Mouse (Mus musculus) kidney, postnatal 14 days (tissue): ENCODE data around the gene Clstn3.
"Not testable (repeated sequence)": the region's sequence is repeated elsewhere in the genome, so short reads cannot be mapped to it uniquely, and the experiment has no call there.

Experiments used
- DNase-seq: peaks from one replicate; pipeline ENCODE4 v3.0.0; 2022; ENCODE audit warnings: mixed read lengths

Gene Clstn3

DNA sequence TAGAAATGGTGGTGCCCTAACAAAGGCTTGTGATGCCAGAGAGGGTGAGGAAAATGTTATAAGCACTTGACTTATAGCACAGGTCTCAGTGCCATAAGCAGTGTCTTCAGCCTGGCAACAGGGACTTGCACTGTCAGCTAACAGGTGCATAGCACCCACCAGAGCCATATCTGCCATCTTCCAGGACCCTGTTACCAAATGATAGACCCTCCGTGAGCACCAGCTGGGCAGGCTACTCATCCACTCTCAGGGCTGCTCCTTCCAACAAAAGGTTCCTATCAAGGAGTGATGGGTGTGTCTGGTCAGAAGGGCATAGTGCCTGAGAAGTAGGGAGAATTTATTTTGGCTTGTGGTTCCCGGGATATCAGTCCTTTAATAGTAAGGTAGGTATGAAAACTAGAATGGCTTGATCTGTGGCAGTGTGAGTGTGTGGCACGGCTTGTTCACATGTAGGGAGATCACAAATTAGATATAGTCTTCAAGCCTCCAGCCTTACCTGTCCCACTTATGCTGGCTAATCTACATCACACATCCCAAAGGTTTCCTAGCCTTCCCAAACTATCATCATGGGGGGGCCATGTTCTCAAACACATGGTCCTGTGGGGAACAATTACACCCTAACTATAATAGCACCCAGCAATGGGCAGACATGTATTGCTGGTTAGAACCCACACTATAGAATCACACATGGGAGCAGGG, 14.4 kb upstream of the Clstn3 start:
- DNase-seq: no peak

GRCm38 (mm10) chr6:124477922-124478651, 13.5 kb upstream of the Clstn3 start:
- DNase-seq: peak; percentile 17

- DNase-seq: no peak
Measured at GRCm38 (mm10) chr6:124477221-124477655, 12.6 kb upstream of the Clstn3 start.

GRCm38 (mm10) chr6:124476796-124477195, 12.2 kb upstream of the Clstn3 start:
- no peak for DNase-seq

DNA sequence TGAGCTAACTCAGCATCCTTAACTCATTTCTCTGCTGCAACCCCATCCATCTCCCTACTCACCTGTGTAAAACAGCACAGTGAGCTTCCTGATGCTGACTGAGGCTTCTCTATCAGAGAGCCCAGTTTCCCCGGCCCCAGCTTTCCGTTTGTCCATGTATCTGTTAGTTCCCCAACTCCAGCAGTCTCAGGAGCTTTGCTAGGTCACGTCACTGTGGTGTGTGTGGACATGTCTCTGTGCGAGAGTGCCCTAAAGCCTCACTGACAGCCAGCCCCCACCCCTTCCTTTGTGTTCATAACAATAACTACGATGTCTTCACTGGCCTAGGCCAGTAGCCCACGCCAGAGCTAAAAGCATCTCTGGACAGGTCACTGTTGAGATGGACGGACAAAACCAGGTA, 11.6 kb upstream of the Clstn3 start:
- DNase-seq: no peak

DNA sequence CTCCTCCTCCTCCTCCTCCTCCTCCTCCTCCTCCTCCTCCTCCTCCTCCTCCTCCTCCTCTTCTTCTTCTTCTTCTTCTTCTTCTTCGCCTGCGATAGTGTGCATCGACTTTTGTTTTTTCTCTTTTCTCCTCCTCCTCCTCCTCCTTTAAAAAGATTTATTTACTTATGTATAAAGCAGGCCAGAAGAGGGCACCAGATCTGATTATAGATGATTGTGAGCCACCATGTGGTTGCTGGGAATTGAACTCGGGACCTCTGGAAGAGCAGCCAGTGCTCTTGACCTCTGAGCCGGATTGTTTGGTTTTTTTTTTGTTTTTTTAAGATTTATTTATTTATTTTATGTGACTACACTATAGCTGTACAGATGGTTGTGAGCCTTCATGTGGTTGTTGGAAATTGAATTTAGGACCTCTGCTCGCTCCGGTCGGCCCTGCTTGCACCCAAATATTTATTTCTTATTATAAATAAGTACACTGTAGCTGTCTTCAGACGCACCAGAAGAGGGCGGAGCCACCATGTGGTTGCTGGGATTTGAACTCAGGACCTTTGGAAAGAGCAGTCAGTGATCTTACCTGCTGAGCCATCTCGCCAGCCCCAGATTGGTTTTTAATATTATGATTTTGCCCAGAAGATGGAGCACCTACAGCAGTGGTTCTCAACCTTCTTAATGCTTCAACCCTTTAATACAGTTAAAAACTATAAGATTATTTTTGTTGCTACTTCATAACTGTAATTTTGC, 10.9 kb upstream of the Clstn3 start:
- not testable (repeated sequence) for DNase-seq

DNA sequence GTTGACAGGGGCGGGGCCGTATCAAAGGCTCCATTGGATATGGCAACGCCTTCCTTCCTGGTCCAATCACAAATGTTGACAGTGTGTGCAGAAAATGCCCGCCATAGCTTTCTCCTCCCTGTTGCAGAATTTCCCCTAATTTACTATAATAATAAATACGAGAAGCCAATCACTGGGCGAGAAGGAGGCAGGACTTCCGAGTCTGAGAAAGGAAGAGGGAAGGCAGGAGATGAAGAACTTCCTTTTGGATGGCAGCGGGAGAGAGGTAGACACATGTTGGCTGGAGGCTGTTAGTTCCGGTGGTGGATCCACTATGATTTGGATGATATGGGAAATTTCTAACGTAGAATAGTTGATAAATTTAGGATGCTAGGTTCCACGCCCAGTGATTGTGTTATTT, 10.0 kb upstream of the Clstn3 start:
- DNase-seq: no peak

DNA sequence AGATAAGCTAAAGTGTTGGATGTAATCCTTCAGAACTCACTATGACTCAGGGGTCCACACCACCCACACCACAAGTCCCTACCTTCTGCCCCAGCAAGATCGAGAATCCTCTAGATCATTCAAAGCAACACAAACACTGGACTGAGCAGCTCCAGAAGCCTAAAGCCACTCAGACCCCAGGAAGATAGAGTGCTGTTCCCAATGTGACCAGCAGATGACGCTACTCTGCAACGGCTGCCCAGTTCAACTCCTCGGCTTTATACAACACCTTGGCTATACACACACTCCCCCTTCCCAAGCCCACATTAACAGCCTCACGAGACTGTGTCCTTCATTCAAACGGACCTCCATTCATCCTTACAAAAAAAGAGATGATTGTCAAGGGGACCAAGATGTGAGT, 8.2 kb upstream of the Clstn3 start:
- peak; percentile 58 for DNase-seq

DNA sequence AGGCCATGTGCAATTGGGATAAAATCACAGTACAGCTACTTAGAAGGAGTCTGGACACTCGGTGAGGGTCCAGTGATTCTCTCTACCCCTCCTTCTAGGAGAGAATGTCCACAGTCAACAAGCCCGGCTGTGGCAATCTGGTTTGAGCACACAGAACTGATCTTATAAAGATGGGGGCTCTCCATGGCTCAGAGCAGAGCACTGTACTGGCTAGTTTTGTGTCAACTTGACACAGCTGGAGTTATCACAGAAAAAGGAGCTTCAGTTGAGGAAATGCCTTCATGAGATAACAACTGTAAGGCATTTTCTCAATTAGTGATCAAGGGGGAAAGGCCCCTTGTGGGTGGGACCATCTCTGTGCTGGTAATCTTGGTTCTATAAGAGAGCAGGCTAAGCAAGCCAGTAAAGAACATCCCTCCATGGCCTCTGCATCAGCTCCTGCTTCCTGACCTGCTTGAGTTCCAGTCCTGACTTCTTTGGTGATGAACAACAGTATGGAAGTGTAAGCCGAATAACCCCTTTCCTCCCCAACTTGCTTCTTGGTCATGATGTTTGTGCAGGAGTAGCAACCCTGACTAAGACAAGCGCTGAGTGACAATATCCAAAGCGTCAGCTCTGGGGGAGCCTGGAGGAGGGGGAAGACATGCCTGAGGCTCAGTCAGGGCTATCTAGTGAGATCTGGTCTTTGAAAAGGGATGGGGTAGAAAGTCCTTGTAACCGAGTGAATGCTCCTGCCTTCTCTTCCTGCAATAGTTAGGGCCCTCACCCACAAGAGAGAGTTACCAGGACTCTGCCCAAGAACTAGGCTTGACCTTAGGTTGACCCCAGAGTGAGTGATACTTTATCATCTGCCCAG, 7.4 kb upstream of the Clstn3 start:
- DNase-seq: not testable (repeated sequence)

GRCm38 (mm10) chr6:124471121-124471520, 6.5 kb upstream of the Clstn3 start:
- no peak for DNase-seq

DNA sequence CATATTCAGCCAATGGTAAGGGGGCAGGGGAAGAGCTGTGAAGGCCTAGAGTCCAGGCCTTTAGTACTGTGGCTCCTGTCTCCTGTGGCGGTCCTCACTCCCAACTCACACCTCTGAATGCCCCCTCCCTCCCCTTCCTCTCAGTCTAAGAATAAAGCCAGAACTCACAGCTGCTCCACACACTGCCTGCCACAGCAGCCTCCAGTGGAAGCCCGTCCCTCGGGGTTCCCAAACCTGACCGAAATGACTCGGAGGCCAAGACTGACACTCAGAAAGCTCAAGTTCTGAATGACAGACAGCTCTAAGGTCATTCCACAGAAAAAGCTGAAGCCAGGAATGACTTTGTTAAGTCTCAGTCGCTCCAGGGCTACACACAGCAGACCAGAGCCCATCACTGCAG, 1.1 kb upstream of the Clstn3 start:
- no peak for DNase-seq

- DNase-seq: no peak
Measured at GRCm38 (mm10) chr6:124465299-124465698, 705 bp upstream of the Clstn3 start.

GRCm38 (mm10) chr6:124463881-124464291, 708 bp downstream of the Clstn3 start:
- DNase-seq: no peak

GRCm38 (mm10) chr6:124459388-124459787, 5.2 kb downstream of the Clstn3 start:
- DNase-seq: no peak

DNA sequence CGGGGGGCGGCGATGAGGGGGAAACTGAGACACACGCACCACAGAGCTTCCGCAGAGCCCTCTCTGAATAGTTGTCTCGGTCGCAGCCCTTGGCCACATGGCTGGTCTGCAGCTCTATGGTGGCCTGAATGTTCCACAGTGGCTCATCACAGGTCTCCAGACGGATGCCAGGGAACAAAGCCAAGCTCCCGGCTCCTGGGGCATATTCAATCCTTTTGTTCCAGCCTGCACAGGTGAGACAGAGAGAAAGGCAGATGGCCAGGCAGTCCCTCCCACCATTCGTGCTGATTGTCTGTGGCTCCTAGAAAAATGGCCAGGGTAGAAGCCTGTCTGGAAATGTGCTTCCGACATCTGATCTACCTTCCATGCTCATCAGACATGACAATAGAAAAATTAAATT, 6.1 kb downstream of the Clstn3 start:
- DNase-seq: no peak

- DNase-seq: no peak
Measured at GRCm38 (mm10) chr6:124457827-124458226, 6.8 kb downstream of the Clstn3 start.

DNA sequence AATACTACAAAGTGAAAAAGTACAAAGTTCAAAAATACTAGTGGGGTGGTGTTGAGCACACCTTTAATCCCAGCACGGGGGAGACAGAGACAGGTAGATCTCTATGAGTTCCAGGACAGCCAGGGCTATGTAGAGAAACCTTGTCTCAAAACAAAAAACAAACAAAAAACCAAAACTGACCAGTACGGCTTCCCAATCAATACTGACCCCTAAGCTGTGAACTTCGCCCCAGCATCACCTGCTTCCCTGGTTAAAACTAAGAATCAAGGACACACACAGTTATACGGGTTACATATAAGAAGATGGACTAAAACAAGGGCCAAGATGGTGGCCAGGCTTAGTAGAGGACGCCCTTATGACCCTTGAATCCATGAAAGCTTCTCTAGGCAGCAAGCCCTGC, 8.4 kb downstream of the Clstn3 start:
- no peak for DNase-seq

DNA sequence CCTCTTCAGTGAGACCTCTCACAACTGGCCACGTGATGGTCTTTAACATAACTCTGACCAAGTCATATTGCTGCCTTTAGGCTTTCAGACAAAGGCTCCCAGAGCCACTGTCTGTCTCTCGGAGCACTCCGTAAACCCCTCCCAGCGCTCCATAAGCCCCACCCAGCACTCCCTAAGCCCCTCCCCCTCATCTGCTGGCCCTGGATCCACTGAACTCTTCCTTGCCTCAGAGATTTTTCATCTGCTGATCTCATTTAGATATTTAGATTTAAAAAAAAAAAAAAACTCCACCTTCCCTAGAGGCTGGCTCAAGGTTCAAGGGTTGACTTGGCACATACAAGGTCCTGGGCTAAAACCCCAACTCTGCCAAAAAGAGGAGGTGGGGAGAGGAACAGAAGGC, 10.8 kb downstream of the Clstn3 start:
- peak; percentile 64 for DNase-seq

DNA sequence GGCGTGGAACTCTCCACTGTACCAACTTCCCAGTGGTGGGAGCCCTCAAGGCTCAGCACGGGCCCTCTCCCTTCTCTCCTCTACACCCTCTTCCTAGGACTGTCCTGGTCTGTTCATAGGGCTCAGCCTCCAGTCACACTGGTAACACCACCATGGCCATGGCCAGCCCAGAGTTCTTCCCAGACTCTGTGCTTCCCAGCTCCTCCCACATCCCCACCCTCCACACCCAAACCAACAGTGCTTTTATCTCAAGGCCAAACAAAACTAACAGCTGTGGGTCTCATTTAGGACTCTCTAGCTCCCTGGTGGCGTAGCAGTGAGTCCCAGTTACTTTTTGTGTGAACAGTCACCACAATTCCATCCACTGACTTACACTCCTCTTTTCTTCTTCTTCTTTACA, 12.6 kb downstream of the Clstn3 start:
- DNase-seq: no peak

GRCm38 (mm10) chr6:124449668-124450383, 14.8 kb downstream of the Clstn3 start:
- DNase-seq: no peak

DNA sequence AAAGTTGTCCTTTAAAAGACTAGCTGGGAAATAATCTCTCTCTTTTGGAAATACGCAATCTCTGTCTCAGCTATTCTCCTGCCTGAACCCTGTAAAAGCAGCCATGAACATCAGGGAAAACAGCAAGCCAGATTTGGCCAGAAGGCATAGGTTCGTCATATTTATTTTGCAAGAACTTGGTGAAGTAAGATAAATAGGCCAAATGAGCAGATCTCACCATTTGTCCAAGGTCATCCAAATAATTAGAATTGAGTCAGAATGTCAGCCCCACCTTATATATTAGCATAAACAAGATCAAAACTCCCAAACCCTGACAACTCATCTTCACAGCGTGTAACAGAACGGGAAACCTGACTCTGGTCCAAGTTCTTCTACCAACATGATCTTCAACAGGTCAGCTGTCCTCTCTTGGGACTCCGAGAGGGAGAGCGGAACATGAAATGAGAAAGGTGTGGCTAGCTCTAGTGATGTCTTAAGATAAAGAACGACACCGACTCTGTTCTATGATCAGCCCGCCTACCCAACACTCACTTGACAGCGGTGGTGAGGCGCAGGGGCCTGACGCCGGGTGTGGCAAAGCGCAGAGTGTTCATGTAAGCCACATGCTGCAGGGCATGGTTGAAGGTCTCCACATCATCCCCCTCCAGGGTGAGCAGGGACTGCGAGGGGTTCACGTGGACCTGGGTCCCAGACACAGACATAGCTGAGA, 15.5 kb downstream of the Clstn3 start:
- DNase-seq: no peak
